Mouse (Mus musculus) frontal cortex, adult 2 months (tissue): ENCODE measurements around the gene Gm28635. TPM values are rescaled to one million over a fixed set of nuclear protein-coding genes. Genes with fewer than 3 reads are reported as not detected.
A peak's percentile ranks its signal among the peaks of the same experiment; 100 is the strongest.

ENCODE experiments used
- DNase-seq, 2 experiments: peaks; one replicate each; pipeline ENCODE4 v3.0.0; 2022; ENCODE audit warnings: low spot score in 1 of 2; ENCODE audit errors: extremely low spot score in 1 of 2
- polyA plus RNA-seq: library from polyadenylated mRNA; depleted of rRNA; stranded (reverse); fragments of >200 nt; gene quantifications from 2 replicates; pipeline ENCODE4 v1.2.3, GENCODE M21; 2012

Gm28635 gene
- polyA plus RNA-seq, 1 experiment = not detected

- no peak for DNase-seq
Observed at GRCm38 (mm10) chr2:84638428-84639220, 39.2 kb downstream of the Gm28635 start.

GRCm38 (mm10) chr2:84637452-84638165 lies 40.2 kb downstream of the Gm28635 start:
- no peak for DNase-seq

GRCm38 (mm10) chr2:84636231-84636741 lies 41.6 kb downstream of the Gm28635 start:
- no peak for DNase-seq

GRCm38 (mm10) chr2:84635611-84636010 lies 42.2 kb downstream of the Gm28635 start:
- peak; percentile 76 for DNase-seq

GRCm38 (mm10) chr2:84634934-84635482 lies 42.8 kb downstream of the Gm28635 start:
- DNase-seq = peak in 1 of 2 experiments; percentile 19

- no peak for DNase-seq
Observed at GRCm38 (mm10) chr2:84634006-84634405, 43.8 kb downstream of the Gm28635 start.

- DNase-seq = no peak
Observed at GRCm38 (mm10) chr2:84632999-84633398, 44.8 kb downstream of the Gm28635 start.

GRCm38 (mm10) chr2:84632001-84632400 lies 45.8 kb downstream of the Gm28635 start:
- no peak for DNase-seq

GRCm38 (mm10) chr2:84627036-84627435 lies 50.8 kb downstream of the Gm28635 start:
- no peak for DNase-seq

- no peak for DNase-seq
Observed at GRCm38 (mm10) chr2:84626366-84626975, 51.4 kb downstream of the Gm28635 start.

- no peak for DNase-seq
Observed at GRCm38 (mm10) chr2:84624201-84624600, 53.6 kb downstream of the Gm28635 start.

GRCm38 (mm10) chr2:84623428-84624119 lies 54.3 kb downstream of the Gm28635 start:
- DNase-seq = no peak

- no peak for DNase-seq
Observed at GRCm38 (mm10) chr2:84622668-84623067, 55.2 kb downstream of the Gm28635 start.

GRCm38 (mm10) chr2:84619646-84620340 lies 58.0 kb downstream of the Gm28635 start:
- DNase-seq = no peak

GRCm38 (mm10) chr2:84618914-84619313 lies 58.9 kb downstream of the Gm28635 start:
- no peak for DNase-seq

GRCm38 (mm10) chr2:84617637-84618515 lies 60.0 kb downstream of the Gm28635 start:
- DNase-seq = peak in 1 of 2 experiments; percentile 81

GRCm38 (mm10) chr2:84612764-84613163 lies 65.1 kb downstream of the Gm28635 start:
- no peak for DNase-seq

GRCm38 (mm10) chr2:84607842-84608241 lies 70.0 kb downstream of the Gm28635 start:
- DNase-seq = no peak

GRCm38 (mm10) chr2:84600977-84601376 lies 76.9 kb downstream of the Gm28635 start:
- no peak for DNase-seq
